Mouse (Mus musculus): ENCODE results near the gene Smim10l2a.

GRCm38 (mm10) chrX:56346932-56347253 is 27.5 kb upstream of the Smim10l2a start:
- no peak for TF ChIP-seq POLR2A (IDR thresholded peaks at IDR 0.05; ENCODE audit: extremely low read depth, insufficient read depth, low read length)
- TF ChIP-seq CTCF (IDR thresholded peaks at IDR 0.05; ENCODE audit: extremely low read depth, insufficient read depth, low read length): no peak
